Mouse (Mus musculus): ENCODE data around the gene Faah. TPM values are rescaled to one million over a fixed set of nuclear protein-coding genes. Genes with fewer than 3 reads are reported as not detected.
A peak's percentile ranks its signal among the peaks of the same experiment; 100 is the strongest.

The Faah gene
- total RNA-seq, 1 experiment, result 5.9 TPM

DNA sequence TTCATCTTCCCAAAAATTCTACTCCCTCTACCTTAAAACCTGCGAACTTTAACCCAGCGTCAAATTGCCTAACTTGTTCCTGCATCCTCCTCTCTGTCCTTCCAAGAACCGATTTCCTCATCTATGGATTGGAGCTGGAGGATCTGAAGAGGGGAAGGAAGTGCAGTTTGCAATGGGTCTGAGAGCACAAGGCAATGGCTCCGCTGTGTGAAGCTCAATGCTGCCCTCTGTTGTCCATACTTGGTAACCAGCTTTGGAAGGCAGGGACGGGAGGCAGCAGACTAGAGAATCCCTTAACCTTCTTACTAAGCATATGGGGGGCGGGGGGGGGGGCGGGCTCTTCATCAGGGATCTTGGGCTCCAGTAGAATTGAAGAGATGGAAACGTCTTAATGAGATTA lies 37.0 kb downstream of the Faah start:
- no peak overlapping the region for H3K4me3 ChIP-seq (ENCODE audit: insufficient read depth in 1 of 2, low read depth in 1 of 2, low read length in 2 of 2, poor library complexity in 1 of 2, severe bottlenecking in 1 of 2)
- H3K36me3 ChIP-seq (ENCODE audit: control insufficient read depth, insufficient read depth, low read length, poor library complexity, severe bottlenecking), result no peaks in the 10 kb centered on the region
- no peak overlapping the region for H3K27ac ChIP-seq (ENCODE audit: insufficient read depth, low read depth, low read length, poor library complexity, severe bottlenecking)
- peak; percentile 84; the same call in 1 of the 2 replicates for TF ChIP-seq ZC3H11A (IDR thresholded peaks at IDR 0.05; ENCODE audit: borderline replicate concordance, low read depth, low read length)
- no peak for TF ChIP-seq HCFC1 (IDR thresholded peaks at IDR 0.05; ENCODE audit: borderline replicate concordance, insufficient read depth, low read length)
- DNase-seq (ENCODE audit: low read depth, low spot score), result peak; percentile 78
- in situ Hi-C loops (cut with MboI; ENCODE audit: low sequenced_read_pairs in 2 of 2, unreplicated experiment in 2 of 2), result loop anchor here (5.0 to 25.0 kb wide), 4 partner anchors 73 to 246 kb away; partner anchors contain the start of gene Efcab14 (in 2 of the 2)
- H3K9me3 ChIP-seq (ENCODE audit: control insufficient read depth, insufficient read depth, low read depth, low read length), result no peaks in the 10 kb centered on the region
- H3K9ac ChIP-seq (ENCODE audit: insufficient read depth, low read depth, low read length, poor library complexity, severe bottlenecking), result no peak overlapping the region
- peaks cover 5 to 15% of the 10 kb centered on the region in 2 experiments; a peak in 3 of 4 replicates for H3K4me1 ChIP-seq (ENCODE audit: control insufficient read depth in 2 of 2, insufficient read depth in 2 of 2, low read length in 2 of 2, poor library complexity in 1 of 2)

DNA sequence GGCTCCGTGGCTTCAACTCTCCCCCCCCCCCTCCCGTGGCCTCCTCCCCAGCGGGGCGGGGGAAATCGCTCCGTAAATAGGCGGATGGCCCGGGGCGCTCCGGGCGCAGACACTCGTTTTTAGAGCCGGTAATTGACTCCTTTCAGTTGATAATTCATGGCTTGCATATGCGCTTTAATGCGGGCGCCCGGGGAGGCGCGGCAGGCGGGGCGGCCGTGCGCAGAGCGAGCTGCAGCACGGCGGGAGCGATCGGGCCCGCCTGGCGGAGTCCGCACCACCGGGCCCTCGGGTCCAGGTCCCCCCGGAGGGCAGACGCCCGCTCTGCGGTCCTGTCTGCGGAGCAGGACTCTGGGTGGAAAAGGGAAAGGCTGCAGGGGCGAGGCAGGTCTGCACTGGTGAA lies 38.3 kb downstream of the Faah start:
- H3K4me3 ChIP-seq (ENCODE audit: insufficient read depth in 1 of 2, low read depth in 1 of 2, low read length in 2 of 2, poor library complexity in 1 of 2, severe bottlenecking in 1 of 2), result peak overlapping the region; percentile 17 to 34; a peak in 2 of 4 replicates
- DNase-seq (ENCODE audit: low read depth, low spot score), result no peak
- TF ChIP-seq CHD2 (IDR thresholded peaks at IDR 0.05; ENCODE audit: low read depth, low read length) (no peak), HCFC1 (IDR thresholded peaks at IDR 0.05; ENCODE audit: borderline replicate concordance, insufficient read depth, low read length) (no peak), ZNF384 (IDR thresholded peaks at IDR 0.05; ENCODE audit: low read depth, low read length) (no peak), ZC3H11A (IDR thresholded peaks at IDR 0.05; ENCODE audit: borderline replicate concordance, low read depth, low read length) (no peak), MAFK (IDR thresholded peaks at IDR 0.05; ENCODE audit: insufficient read depth, low read depth, low read length) (no peak)
- H3K36me3 ChIP-seq (ENCODE audit: control insufficient read depth, insufficient read depth, low read length, poor library complexity, severe bottlenecking), result no peaks in the 10 kb centered on the region
- in situ Hi-C loops (cut with MboI; ENCODE audit: low sequenced_read_pairs in 2 of 2, unreplicated experiment in 2 of 2), result loop anchor here in 1 of 2 experiments (25.0 kb wide), 1 partner anchor 242 kb away; the partner anchor contains the start of gene Efcab14
- H3K27ac ChIP-seq (ENCODE audit: insufficient read depth, low read depth, low read length, poor library complexity, severe bottlenecking), result no peak overlapping the region
- H3K9ac ChIP-seq (ENCODE audit: insufficient read depth, low read depth, low read length, poor library complexity, severe bottlenecking), result no peak overlapping the region
- H3K4me1 ChIP-seq (ENCODE audit: control insufficient read depth in 2 of 2, insufficient read depth in 2 of 2, low read length in 2 of 2, poor library complexity in 1 of 2), result peaks cover 2 to 7% of the 10 kb centered on the region in 2 experiments; a peak in 2 of 4 replicates
- no peaks in the 10 kb centered on the region for H3K9me3 ChIP-seq (ENCODE audit: control insufficient read depth, insufficient read depth, low read depth, low read length)

DNA sequence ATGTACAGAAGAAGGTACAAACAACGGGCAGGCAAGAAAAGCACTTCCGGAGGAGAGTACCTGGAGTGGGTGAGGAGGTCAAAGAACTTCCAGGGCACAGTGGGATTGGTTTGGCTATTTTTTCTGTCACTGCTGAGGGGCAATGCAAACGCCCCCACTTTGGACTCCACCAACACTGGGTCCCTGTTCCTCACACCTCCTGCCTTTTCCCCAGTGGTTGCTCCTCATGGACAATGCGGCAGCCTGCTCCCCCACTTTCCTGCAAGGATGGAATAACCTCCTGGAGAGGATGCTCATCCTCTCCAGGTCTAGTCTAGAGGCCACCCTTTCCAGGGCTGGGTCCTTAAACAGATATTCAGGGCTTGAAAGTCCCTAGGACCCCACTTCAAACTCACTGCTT lies 38.8 kb downstream of the Faah start:
- Histone ChIP-seq H3K4me3 (ENCODE audit: insufficient read depth in 1 of 2, low read depth in 1 of 2, low read length in 2 of 2, poor library complexity in 1 of 2, severe bottlenecking in 1 of 2) (0 out of 4 replicates have a peak overlapping the region, but pooled peaks of 1 of the 2 experiments have one; percentile 17), H3K36me3 (ENCODE audit: control insufficient read depth, insufficient read depth, low read length, poor library complexity, severe bottlenecking) (no peaks in the 10 kb centered on the region), H3K9ac (ENCODE audit: insufficient read depth, low read depth, low read length, poor library complexity, severe bottlenecking) (no peak overlapping the region), H3K27ac (ENCODE audit: insufficient read depth, low read depth, low read length, poor library complexity, severe bottlenecking) (no peak overlapping the region), H3K9me3 (ENCODE audit: control insufficient read depth, insufficient read depth, low read depth, low read length) (no peaks in the 10 kb centered on the region), H3K4me1 (ENCODE audit: control insufficient read depth in 2 of 2, insufficient read depth in 2 of 2, low read length in 2 of 2, poor library complexity in 1 of 2) (peaks cover 0 to 5% of the 10 kb centered on the region in 2 experiments; a peak in 1 of 4 replicates)
- TF ChIP-seq MAFK (IDR thresholded peaks at IDR 0.05; ENCODE audit: insufficient read depth, low read depth, low read length), result no peak
- in situ Hi-C loops (cut with MboI; ENCODE audit: low sequenced_read_pairs in 2 of 2, unreplicated experiment in 2 of 2), result loop anchor here in 1 of 2 experiments (25.0 kb wide), 1 partner anchor 242 kb away; the partner anchor contains the start of gene Efcab14
- no peak for DNase-seq (ENCODE audit: low read depth, low spot score)

DNA sequence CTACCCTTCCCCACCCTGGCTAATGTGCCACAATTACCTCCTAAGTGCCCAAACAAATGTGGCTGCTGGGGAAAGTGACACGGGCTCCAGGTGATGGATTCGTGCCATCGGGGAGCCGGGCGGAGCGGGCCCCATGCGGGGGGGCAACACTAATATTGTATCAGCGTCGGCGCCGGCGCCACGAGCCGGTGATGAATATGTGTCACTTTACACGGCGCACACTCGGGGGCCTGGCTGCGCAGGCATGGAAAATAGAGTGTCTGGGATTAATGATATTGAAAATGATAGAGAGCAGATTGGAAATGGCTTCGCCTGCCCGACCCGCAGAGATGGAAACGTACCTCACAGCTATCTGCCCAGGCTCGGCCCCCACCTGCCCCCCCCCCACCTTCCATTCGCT lies 45.2 kb downstream of the Faah start:
- Histone ChIP-seq H3K9ac (ENCODE audit: insufficient read depth, low read depth, low read length, poor library complexity, severe bottlenecking) (peak overlapping the region; percentile 2; the same call in 1 of the 2 replicates), H3K36me3 (ENCODE audit: control insufficient read depth, insufficient read depth, low read length, poor library complexity, severe bottlenecking) (no peaks in the 10 kb centered on the region), H3K9me3 (ENCODE audit: control insufficient read depth, insufficient read depth, low read depth, low read length) (no peaks in the 10 kb centered on the region), H3K4me3 (ENCODE audit: insufficient read depth in 1 of 2, low read depth in 1 of 2, low read length in 2 of 2, poor library complexity in 1 of 2, severe bottlenecking in 1 of 2) (peak overlapping the region; percentile 35 to 39; a peak in 3 of 4 replicates), H3K27ac (ENCODE audit: insufficient read depth, low read depth, low read length, poor library complexity, severe bottlenecking) (no peak overlapping the region), H3K4me1 (ENCODE audit: control insufficient read depth in 2 of 2, insufficient read depth in 2 of 2, low read length in 2 of 2, poor library complexity in 1 of 2) (no peaks in the 10 kb centered on the region)
- in situ Hi-C loops (cut with MboI; ENCODE audit: low sequenced_read_pairs in 2 of 2, unreplicated experiment in 2 of 2), result no loop called here
- DNase-seq (ENCODE audit: low read depth, low spot score), result no peak
- TF ChIP-seq ZC3H11A (IDR thresholded peaks at IDR 0.05; ENCODE audit: borderline replicate concordance, low read depth, low read length) (no peak), CHD2 (IDR thresholded peaks at IDR 0.05; ENCODE audit: low read depth, low read length) (no peak), ZNF384 (IDR thresholded peaks at IDR 0.05; ENCODE audit: low read depth, low read length) (no peak), MAFK (IDR thresholded peaks at IDR 0.05; ENCODE audit: insufficient read depth, low read depth, low read length) (no peak), HCFC1 (IDR thresholded peaks at IDR 0.05; ENCODE audit: borderline replicate concordance, insufficient read depth, low read length) (no peak)

DNA sequence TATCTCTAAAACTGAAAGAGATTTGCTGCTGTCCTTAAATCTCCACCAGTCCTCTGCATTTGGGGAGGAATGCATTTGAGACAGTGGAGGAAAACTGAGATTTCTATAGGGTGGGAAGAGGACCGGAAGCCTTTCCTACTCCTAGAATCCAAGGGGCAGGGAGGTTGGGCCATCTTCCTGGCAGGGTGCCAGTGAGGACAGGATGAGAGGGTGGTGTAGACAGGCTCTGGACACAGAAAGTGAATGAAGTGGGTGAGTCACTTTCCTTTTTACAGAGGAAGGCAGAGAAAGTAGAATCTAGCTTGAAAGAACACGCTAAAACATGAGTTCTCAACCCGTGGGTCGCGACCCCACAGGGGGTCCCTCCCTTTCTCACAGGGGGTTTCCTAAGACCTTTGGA lies 53.3 kb downstream of the Faah start:
- in situ Hi-C loops (cut with MboI; ENCODE audit: low sequenced_read_pairs in 2 of 2, unreplicated experiment in 2 of 2), result no loop called here
- no peak overlapping the region for H3K4me3 ChIP-seq (ENCODE audit: insufficient read depth in 1 of 2, low read depth in 1 of 2, low read length in 2 of 2, poor library complexity in 1 of 2, severe bottlenecking in 1 of 2)
- TF ChIP-seq ZC3H11A (IDR thresholded peaks at IDR 0.05; ENCODE audit: borderline replicate concordance, low read depth, low read length) (no peak), CHD2 (IDR thresholded peaks at IDR 0.05; ENCODE audit: low read depth, low read length) (no peak), MAFK (IDR thresholded peaks at IDR 0.05; ENCODE audit: insufficient read depth, low read depth, low read length) (no peak), HCFC1 (IDR thresholded peaks at IDR 0.05; ENCODE audit: borderline replicate concordance, insufficient read depth, low read length) (no peak), ZNF384 (IDR thresholded peaks at IDR 0.05; ENCODE audit: low read depth, low read length) (no peak)
- no peak for DNase-seq (ENCODE audit: low read depth, low spot score)
- peaks cover 0 to 15% of the 10 kb centered on the region in 2 experiments; a peak in 2 of 4 replicates for H3K4me1 ChIP-seq (ENCODE audit: control insufficient read depth in 2 of 2, insufficient read depth in 2 of 2, low read length in 2 of 2, poor library complexity in 1 of 2)
- H3K9ac ChIP-seq (ENCODE audit: insufficient read depth, low read depth, low read length, poor library complexity, severe bottlenecking), result no peak overlapping the region
- H3K27ac ChIP-seq (ENCODE audit: insufficient read depth, low read depth, low read length, poor library complexity, severe bottlenecking), result no peak overlapping the region
- H3K9me3 ChIP-seq (ENCODE audit: control insufficient read depth, insufficient read depth, low read depth, low read length), result no peaks in the 10 kb centered on the region
- no peaks in the 10 kb centered on the region for H3K36me3 ChIP-seq (ENCODE audit: control insufficient read depth, insufficient read depth, low read length, poor library complexity, severe bottlenecking)

Measured in ES-E14 (cell line).